Mouse (Mus musculus): ENCODE measurements around the gene Gm10681. TPM values are rescaled to one million over a fixed set of nuclear protein-coding genes. Genes with fewer than 3 reads are reported as not detected.
"Not testable (repeated sequence)": the region's sequence is repeated elsewhere in the genome, so short reads cannot be mapped to it uniquely, and the experiment has no call there.

Gm10681 gene
- 0.12 TPM in 1 of 2 replicates, not detected in the other for polyA plus RNA-seq (2015; fragmentation: Nextera tagmentation; extraction: Ambion mirVana)

- no peaks in the 10 kb centered on the region for H3K36me3 ChIP-seq
- H3K4me2 ChIP-seq: no peak within 1 kb of the TSS
- no peaks in the 10 kb centered on the region for H3K4me1 ChIP-seq
- H3K9ac ChIP-seq (replicated peaks): no peak within 1 kb of the TSS
- no peak within 1 kb of the TSS for H3K4me3 ChIP-seq (replicated peaks)
- H3K27ac ChIP-seq (replicated peaks): no peak within 1 kb of the TSS
- ATAC-seq (ENCODE audit: low FRiP score): no peak
- no peaks in the 10 kb centered on the region for H3K27me3 ChIP-seq (replicated peaks)
- H3K9me3 ChIP-seq (replicated peaks): no peaks in the 10 kb centered on the region
Observed at GRCm38 (mm10) chr3:98588707-98589106, at the start of gene Gm10681. Gene Gm10681 (minus strand): TSS chr3:98588807.

GRCm38 (mm10) chr3:98635145-98635544 is 46.5 kb upstream of the Gm10681 start:
- no peak for ATAC-seq (ENCODE audit: low FRiP score)
- no peaks in the 10 kb centered on the region for H3K27me3 ChIP-seq (replicated peaks)
- 93% methylated on average over 1 of the region's 1 CpGs for WGBS
- H3K4me1 ChIP-seq: no peaks in the 10 kb centered on the region
- no peak overlapping the region for H3K4me3 ChIP-seq (replicated peaks)
- no peaks in the 10 kb centered on the region for H3K9me3 ChIP-seq (replicated peaks)
- no peak overlapping the region for H3K9ac ChIP-seq (replicated peaks)
- H3K36me3 ChIP-seq: no peaks in the 10 kb centered on the region
- H3K27ac ChIP-seq (replicated peaks): no peak overlapping the region
- H3K4me2 ChIP-seq: no peak overlapping the region

DNA sequence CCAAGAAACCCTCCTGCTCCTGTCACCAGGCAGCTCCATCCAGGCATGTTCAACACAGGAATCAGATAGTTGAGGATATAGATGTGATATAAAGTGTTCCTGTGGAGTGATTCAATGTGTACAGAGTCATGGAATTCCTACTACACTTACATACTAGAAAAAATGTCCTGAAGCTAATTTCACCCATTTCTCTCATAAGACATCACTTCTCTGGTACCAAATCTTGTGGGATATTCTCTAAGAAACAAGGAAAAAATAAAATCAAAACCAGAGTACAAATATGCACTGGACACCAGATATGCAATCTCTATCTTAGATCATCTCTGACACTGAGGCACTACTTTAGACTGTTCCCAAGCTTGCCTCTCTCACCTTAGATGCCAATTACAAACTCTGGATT is 41.5 kb upstream of the Gm10681 start, which contains the start of gene Hsd3b5:
Gene Hsd3b5 (minus strand): TSS at position 101 of the 400 bp plus-strand sequence.
- H3K4me3 ChIP-seq (replicated peaks): no peak within 1 kb of the TSS
- H3K27me3 ChIP-seq (replicated peaks): no peaks in the 10 kb centered on the region
- no peak within 1 kb of the TSS for H3K9ac ChIP-seq (replicated peaks)
- no peaks in the 10 kb centered on the region for H3K4me1 ChIP-seq
- no peaks in the 10 kb centered on the region for H3K9me3 ChIP-seq (replicated peaks)
- H3K27ac ChIP-seq (replicated peaks): no peak within 1 kb of the TSS
- no peaks in the 10 kb centered on the region for H3K36me3 ChIP-seq
- no peak within 1 kb of the TSS for H3K4me2 ChIP-seq
- no peak for ATAC-seq (ENCODE audit: low FRiP score)

DNA sequence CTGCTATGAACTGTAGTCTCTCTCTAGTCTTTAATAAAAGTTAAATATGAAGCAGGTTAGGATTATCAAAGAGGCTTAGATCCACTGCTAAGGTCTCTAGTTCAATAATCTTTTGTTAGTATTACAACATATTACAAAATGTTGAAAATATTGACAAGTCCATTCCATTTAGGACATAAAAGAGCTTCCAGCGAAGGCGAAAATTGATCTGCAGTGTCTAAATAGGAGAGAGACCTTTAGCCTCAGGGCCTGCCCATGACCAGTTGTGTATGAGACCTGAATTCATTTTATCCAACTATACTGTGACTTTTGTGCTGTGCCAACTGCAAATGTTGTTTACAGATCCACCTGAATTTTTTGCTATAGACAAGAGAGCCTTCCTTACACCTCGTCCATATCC is 41.0 kb upstream of the Gm10681 start:
- Histone ChIP-seq H3K4me1 (no peaks in the 10 kb centered on the region), H3K27me3 (replicated peaks) (no peaks in the 10 kb centered on the region), H3K4me3 (replicated peaks) (no peak overlapping the region), H3K9ac (replicated peaks) (no peak overlapping the region), H3K4me2 (no peak overlapping the region), H3K9me3 (replicated peaks) (no peaks in the 10 kb centered on the region), H3K27ac (replicated peaks) (no peak overlapping the region), H3K36me3 (no peaks in the 10 kb centered on the region)
- no peak for ATAC-seq (ENCODE audit: low FRiP score)
- 91% methylated on average over 3 of the region's 3 CpGs for WGBS

GRCm38 (mm10) chr3:98616786-98617185 is 28.2 kb upstream of the Gm10681 start:
- not testable (repeated sequence) for H3K4me1 ChIP-seq; H3K9ac ChIP-seq (replicated peaks); H3K36me3 ChIP-seq; H3K27ac ChIP-seq (replicated peaks); H3K4me2 ChIP-seq; H3K9me3 ChIP-seq (replicated peaks); H3K4me3 ChIP-seq (replicated peaks); H3K27me3 ChIP-seq (replicated peaks); ATAC-seq (ENCODE audit: low FRiP score)
- WGBS: 80% methylated on average over 1 of the region's 1 CpGs

GRCm38 (mm10) chr3:98616244-98616643 is 27.6 kb upstream of the Gm10681 start:
- peak; percentile 50; the same call in 1 of the 2 replicates for ATAC-seq (ENCODE audit: low FRiP score)
- H3K36me3 ChIP-seq; H3K9me3 ChIP-seq (replicated peaks); H3K9ac ChIP-seq (replicated peaks); H3K27ac ChIP-seq (replicated peaks); H3K4me2 ChIP-seq; H3K4me3 ChIP-seq (replicated peaks); H3K27me3 ChIP-seq (replicated peaks); H3K4me1 ChIP-seq: not testable (repeated sequence)
- WGBS: 17% methylated on average over 2 of the region's 2 CpGs

GRCm38 (mm10) chr3:98614406-98614927 is 25.9 kb upstream of the Gm10681 start:
- H3K9ac ChIP-seq (replicated peaks); ATAC-seq (ENCODE audit: low FRiP score); H3K9me3 ChIP-seq (replicated peaks); H3K36me3 ChIP-seq; H3K4me1 ChIP-seq; H3K27me3 ChIP-seq (replicated peaks); H3K4me2 ChIP-seq; H3K27ac ChIP-seq (replicated peaks); H3K4me3 ChIP-seq (replicated peaks): not testable (repeated sequence)
- 80% methylated on average over 2 of the region's 2 CpGs for WGBS

- Histone ChIP-seq H3K9me3 (replicated peaks) (no peaks in the 10 kb centered on the region), H3K4me2 (no peak overlapping the region), H3K27ac (replicated peaks) (no peak overlapping the region), H3K36me3 (no peaks in the 10 kb centered on the region), H3K27me3 (replicated peaks) (no peaks in the 10 kb centered on the region), H3K4me3 (replicated peaks) (no peak overlapping the region), H3K4me1 (no peaks in the 10 kb centered on the region), H3K9ac (replicated peaks) (no peak overlapping the region)
- ATAC-seq (ENCODE audit: low FRiP score): no peak; the same call in 1 of the 2 replicates
Observed at GRCm38 (mm10) chr3:98613963-98614362, 25.4 kb upstream of the Gm10681 start.

- H3K27ac ChIP-seq (replicated peaks); H3K36me3 ChIP-seq; H3K4me2 ChIP-seq; H3K4me1 ChIP-seq; H3K4me3 ChIP-seq (replicated peaks); ATAC-seq (ENCODE audit: low FRiP score); H3K27me3 ChIP-seq (replicated peaks); H3K9me3 ChIP-seq (replicated peaks); H3K9ac ChIP-seq (replicated peaks): not testable (repeated sequence)
Observed at GRCm38 (mm10) chr3:98613540-98613939, 24.9 kb upstream of the Gm10681 start.

GRCm38 (mm10) chr3:98587721-98588120 is 886 bp downstream of the Gm10681 start:
- no peaks in the 10 kb centered on the region for H3K9me3 ChIP-seq (replicated peaks)
- H3K4me1 ChIP-seq: no peaks in the 10 kb centered on the region
- H3K27me3 ChIP-seq (replicated peaks): no peaks in the 10 kb centered on the region
- H3K4me2 ChIP-seq: no peak overlapping the region
- no peak overlapping the region for H3K9ac ChIP-seq (replicated peaks)
- no peaks in the 10 kb centered on the region for H3K36me3 ChIP-seq
- ATAC-seq (ENCODE audit: low FRiP score): no peak
- WGBS: 88% methylated on average over 2 of the region's 2 CpGs
- H3K27ac ChIP-seq (replicated peaks): no peak overlapping the region
- no peak overlapping the region for H3K4me3 ChIP-seq (replicated peaks)

GRCm38 (mm10) chr3:98582622-98583021 is 6.0 kb downstream of the Gm10681 start:
- not testable (repeated sequence) for H3K4me1 ChIP-seq; H3K27ac ChIP-seq (replicated peaks); ATAC-seq (ENCODE audit: low FRiP score); H3K9ac ChIP-seq (replicated peaks); H3K4me2 ChIP-seq; H3K9me3 ChIP-seq (replicated peaks); H3K4me3 ChIP-seq (replicated peaks); H3K27me3 ChIP-seq (replicated peaks); H3K36me3 ChIP-seq

DNA sequence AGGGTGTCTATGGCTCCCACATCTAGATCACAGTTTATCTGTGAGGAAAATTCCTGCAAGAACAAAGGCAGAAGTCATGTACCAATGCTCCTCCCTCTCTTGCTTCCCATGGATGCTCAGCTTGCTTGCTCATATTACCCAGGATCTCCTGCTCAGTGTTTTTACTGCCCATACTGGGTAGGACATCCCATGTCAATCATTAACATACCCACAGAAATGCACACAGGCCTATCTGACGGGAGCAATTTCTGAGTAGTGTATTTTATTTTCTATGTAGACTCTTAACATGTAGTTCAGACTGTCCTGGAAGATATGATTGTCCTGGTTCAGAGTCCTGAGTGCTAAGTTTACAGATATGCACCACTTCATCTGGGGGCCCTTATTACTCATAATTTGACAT is 6.4 kb downstream of the Gm10681 start:
- H3K9ac ChIP-seq (replicated peaks); H3K27ac ChIP-seq (replicated peaks); H3K4me1 ChIP-seq; H3K9me3 ChIP-seq (replicated peaks); H3K4me3 ChIP-seq (replicated peaks); H3K27me3 ChIP-seq (replicated peaks); ATAC-seq (ENCODE audit: low FRiP score); H3K4me2 ChIP-seq; H3K36me3 ChIP-seq: not testable (repeated sequence)
- WGBS: no CpG with 5 or more reads among the region's 1 CpGs

DNA sequence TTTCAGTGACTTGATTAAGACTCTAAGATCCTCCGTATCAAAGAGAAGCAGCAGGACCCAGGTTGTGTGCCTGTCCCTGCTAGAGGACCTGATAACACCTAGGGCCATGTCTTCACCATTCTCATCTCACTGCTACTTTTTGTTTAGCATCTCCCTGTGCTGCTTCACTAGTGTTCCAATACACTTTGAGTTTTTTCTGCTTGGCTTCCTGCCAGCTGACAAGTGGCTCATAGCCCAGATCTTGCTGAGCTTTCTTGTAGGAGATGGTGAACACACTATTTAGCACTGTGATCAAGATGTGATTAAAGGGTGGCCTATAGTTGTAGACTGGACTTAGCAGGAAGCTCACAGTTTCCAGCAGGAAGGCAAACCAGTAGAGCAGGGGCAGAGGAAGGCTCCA is 7.6 kb downstream of the Gm10681 start:
- ATAC-seq (ENCODE audit: low FRiP score); H3K27ac ChIP-seq (replicated peaks); H3K9ac ChIP-seq (replicated peaks); H3K36me3 ChIP-seq; H3K4me1 ChIP-seq; H3K27me3 ChIP-seq (replicated peaks); H3K9me3 ChIP-seq (replicated peaks); H3K4me2 ChIP-seq; H3K4me3 ChIP-seq (replicated peaks): not testable (repeated sequence)
- 100% methylated on average over 1 of the region's 1 CpGs for WGBS
